Mouse (Mus musculus): ENCODE measurements around the gene Tmem50a.

The Tmem50a gene

DNA sequence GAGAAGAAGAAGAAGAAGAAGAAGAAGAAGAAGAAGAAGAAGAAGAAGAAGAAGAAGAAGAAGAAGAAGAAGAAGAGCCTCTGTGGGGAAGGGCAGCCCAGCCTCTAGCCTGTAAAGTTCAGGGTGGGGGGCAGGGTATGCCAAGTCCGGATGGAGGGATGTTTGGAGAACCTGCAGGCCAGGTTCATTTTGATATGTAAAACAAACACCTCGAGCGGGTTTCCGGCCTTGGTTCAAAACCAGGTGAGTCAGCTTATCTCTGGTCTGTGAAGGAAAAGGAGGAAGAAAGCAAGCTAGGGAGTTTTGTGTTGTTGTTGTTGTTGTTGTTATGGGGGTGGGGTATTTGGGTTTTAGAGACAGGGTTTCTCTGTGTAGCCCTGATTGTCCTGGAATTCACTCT lies 43.3 kb downstream of the Tmem50a start:
- no peak for DNase-seq

DNA sequence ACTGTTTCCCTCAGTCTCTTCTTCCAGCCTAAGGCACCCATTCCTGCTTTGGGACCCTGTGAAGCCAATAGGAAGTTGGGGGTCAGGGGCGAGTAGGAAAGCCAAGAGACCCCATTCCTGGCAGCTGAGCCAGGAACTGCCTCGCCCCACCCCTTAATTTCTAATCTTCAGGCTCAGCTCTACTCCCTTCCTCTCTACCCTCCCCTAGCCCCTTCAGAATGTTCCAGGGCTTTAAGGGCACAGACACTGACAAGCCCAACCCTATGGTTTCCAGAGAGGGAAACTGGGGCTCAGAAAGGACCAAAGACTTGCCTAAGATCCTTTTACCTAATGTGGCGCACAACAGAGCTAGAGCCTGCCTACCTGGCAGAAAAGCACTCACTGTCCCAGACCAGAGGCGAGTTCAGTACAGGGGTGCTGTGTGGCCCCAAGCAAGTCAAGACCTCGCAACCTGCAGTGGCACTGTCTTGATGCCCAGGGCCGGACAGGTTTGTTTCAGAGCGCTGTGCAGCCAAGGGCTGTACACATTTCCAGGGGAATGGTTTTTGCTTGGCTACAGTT lies 44.9 kb downstream of the Tmem50a start:
- DNase-seq, result no peak

DNA sequence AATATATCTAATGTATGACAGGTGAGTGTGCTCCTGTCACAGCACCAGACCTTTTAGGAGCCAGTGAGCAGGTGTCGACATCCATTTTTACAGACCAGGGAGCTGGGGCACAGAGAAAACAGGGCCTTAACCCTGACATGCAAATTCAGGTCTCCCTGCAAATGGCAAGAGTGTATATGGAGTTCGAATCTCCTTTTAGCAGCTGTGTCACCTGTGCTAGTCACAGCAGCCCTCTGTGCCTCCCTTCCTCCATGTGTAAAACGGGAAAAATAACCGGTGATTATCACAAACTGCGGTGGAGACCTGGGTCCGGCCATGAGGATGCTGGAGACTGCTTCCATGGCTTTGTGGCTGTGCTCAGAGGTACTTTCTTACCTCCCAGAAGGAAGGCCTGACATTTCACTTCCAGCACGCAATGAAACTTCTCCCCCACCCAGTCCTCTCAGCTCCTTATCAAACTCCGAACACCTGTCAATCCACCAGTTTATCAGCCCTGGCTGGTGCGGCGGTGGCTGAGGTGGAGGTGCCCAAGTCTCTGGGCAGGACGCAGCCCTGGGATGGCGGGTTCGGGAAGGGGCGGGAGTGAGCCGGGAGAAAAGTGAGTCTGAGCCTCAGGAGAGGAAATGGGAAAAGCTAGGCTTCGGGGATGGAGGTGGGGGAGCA lies 45.6 kb downstream of the Tmem50a start:
- DNase-seq, result no peak

DNA sequence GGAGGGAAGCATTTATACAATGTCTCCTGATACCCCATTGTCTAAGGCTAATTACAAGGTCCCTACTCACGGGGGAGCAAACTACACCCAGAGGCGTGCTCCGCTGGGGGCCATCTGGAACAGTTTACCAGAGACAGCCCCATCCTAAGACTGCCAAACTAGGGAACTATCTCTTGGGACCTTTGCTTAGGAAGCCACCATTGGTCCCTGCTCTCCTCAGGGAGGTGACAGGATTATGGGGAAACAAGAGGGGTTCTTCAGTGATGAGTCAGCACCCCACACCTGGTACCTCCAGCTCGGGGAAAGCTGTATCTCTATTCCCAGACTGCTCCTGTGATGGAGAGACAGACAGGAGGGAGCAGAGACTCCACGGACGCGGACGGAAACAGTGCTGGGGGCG lies 46.3 kb downstream of the Tmem50a start:
- no peak for DNase-seq

DNA sequence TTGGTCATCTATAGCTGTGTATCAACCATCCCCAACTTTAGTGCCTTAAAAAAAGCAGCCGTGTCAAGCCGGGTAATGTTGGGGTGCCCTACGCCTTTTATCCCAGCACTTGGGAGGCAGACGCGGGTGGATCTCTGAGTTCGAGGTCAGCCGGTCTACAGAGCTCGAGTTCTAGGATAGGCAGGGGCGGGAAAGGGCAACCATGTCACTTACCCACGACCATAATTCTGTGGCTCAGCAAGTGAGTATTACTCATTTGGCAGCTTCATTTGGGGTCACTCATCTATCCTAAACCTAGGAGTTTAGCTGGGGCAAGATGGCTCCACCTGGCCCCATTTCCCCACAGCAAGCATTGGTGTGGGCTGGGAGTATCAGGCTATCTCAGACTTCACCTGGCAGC lies 46.8 kb downstream of the Tmem50a start:
- DNase-seq, result no peak

DNA sequence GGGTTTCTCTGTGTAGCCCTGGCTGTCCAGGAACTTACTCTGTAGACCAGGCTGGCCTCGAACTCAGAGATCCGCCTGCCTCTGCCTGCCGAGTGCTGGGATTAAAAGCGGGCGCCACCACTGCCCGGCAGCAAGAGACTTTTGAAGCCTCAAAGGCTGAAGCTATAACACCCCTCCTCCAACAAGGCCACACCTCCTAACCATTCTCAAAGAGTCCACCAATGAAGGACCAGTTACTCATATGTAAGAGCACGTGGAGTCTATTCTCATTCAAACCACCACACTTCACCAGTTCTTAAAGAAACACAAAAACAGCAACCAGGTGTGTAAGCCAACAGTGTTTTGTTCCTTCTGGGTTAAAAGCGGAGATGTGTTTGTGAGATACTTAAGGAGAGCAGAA lies 47.2 kb downstream of the Tmem50a start:
- no peak for DNase-seq

DNA sequence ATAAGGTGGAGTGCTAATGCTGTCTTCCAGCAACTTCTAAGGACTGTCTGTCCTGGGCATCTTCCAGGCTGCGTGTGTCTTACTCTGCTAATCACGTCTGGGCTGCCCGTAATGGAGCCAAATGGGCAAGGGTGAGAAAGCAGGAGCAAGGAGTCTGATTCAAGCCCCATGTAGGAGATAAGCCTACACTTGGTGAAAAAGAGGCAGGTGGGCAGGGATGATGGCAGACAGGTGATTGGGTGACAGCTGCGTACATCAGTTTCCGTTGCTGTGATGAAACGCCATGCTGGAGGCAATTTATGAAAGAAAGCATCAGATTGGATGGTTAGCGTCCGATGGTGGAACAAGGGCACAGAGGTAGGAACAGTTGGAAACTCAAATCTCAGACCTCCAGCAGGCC lies 47.6 kb downstream of the Tmem50a start:
- DNase-seq, result no peak

DNA sequence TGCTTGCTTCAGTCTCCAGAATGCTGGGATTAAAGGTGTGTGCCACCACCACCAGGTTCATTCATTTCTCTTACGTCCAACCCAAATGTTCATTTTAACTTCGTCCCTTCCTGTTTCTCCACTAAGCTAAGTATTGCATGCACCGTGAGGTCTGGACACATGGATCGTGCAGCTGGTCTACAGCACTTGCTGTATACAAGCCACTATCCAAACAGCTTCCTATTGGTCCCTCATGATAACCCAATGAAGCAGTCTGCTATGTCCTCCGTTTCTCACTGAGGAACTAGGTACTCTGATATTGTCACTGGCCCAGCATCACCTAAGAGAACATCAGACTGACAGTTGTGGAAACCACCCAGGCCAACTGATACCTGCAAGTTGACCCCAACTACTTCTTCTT lies 49.0 kb downstream of the Tmem50a start:
- no peak for DNase-seq

DNA sequence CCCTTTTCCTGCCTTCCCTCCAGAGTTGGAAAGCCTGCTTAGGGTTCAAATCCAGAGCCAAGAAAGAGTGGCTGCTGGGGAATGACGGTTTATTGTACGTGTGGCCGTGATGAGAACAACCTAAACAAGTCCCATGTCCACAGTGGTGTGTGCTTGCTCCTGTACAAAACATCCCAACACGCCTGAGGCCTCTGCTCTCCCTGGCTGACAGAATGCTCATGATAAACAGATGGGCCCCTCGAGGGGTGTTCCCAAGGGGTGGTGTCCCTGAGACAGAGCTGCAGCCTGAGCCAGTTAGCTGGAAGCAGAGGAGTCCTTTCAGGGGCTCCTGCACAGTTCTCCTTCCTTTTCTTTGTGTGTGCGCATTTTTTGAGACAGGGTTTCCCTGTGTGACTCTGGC lies 49.5 kb downstream of the Tmem50a start:
- no peak for DNase-seq

DNA sequence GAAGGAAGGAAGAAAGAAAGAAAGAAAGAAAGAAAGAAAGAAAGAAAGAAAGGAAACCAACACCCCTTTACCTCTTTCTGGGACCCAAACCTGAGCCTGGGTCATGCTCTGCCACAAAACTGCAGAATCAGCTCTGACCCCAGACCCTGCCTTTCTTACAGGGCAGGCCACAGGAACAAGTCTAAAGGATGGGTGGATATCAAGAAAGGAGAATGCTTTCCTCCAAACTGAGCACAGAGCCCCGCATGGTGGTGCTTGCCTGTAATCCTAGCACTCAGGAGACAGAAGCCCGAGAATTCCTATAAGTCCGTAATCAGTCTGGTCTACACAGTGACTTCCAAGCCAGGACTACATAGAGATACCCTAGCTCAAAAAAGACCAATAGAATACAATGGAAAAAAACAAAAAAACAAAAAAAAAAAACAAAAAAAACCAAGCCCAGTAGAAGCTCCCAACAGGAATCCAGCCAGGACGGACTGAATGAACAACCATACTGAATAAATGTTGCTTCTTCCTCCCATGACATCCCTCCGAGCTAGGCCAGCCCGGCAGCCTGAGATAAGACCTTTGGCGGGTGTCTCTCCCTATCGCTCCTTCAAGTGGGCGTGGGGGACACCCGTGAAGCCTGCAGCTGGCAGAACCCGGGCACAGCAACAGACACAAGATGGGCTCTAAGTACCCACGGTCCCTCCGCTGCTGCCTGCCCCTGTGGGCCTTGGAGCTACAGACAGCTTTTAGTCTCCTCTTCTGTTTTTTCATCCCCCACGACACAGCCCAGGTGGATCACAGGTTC lies 50.7 kb downstream of the Tmem50a start, which contains the start of gene Rhd:
Gene Rhd, plus strand, starts transcription at position 600 of the 793 bp plus-strand sequence.
- DNase-seq, result no peak

DNA sequence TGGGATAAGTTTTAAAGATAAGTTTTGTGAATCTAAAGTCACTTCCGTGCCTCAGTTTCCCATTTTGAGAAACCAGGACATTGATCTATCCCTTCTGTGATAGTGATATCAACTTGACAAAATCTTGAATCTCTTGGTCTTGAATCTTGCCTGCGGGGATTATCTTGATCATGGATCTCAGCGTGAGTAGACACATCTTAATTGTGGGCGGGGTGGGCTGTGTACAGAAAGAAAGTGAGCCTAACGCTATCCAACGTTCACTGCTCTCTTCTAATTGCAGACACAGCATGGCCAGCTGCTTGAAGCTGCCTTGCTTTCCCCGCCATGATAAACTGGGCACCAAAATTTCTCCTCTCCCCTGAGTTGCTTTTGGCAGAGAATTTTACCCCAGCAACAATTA lies 51.8 kb downstream of the Tmem50a start:
- DNase-seq, result no peak

DNA sequence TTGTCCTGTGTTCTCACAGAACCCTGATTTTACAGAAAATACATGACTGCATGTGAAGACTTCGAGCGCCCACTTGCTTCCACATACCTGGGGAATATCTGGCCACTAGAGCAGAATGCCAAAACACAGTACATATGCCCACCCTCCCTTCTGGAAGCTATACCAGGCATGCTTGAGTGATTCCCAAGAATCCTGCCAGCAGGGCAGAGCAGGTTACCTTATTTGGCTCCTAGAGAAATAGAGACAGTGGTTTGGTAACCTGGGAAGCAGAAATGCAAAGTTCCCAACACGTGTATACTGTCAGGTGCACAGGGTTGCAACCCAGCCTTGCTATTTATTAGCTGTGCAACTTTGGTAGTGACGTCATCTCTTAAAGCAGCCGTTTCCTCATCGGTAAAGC lies 52.9 kb downstream of the Tmem50a start:
- DNase-seq, result peak; percentile 26 to 43

DNA sequence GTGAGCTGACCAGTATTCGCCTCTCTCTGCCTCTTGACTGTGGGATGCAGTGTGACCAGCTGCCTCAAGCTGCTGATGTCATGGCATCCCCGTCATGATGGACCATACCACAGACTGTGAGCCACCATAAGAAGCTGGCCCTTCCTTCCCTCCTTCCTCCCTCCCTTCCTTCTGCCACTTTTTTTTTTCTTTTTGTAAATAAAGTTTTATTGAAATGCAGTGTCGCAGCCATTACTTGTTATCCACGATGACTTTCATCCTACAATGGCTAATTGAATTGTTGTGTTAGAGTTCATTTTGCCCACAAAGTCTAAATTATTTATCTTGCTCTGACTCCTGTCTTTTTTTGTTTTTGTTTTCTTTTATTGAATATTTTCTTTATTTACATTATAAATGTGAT lies 56.3 kb downstream of the Tmem50a start:
- no peak for DNase-seq

DNA sequence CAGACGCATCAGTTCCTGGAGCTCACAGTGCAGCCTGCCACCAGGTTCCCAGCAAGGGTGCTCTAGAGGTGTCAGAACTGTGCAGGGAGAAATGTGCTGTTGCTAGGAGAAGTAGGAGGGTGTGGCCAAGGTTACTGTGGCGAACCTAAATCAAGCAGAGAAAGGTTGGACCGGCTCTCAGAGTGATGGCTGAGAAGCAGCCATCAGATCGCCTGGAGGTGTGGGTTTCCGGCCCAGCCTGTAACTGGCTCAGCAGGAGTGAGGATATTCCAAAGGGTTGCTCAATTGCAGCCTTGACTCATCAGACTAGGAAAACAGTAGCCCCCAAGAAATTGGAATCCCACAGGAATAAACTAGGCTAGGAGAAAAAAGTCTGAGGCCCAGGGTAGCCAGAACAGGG lies 58.3 kb downstream of the Tmem50a start:
- DNase-seq, result peak; percentile 22 to 26

DNA sequence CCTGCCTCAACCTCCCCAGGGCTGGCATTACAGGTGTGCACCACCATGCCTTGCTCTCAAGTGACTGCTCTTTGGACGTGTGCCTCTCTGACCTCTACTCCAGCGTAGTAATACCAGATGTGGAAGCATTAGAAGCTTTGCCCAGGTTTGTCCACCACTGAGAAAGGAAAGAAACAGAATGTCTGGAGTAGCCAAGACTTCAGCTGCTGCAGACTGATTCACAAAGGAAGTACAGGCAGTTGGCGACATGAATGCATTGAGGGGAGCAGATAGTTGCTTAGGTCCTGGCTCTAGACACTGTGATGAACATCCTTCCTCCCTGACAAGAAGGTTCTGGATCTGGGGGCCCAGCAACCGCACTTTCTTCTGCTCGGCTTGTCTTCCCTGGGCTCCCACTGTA lies 58.8 kb downstream of the Tmem50a start:
- no peak for DNase-seq

DNA sequence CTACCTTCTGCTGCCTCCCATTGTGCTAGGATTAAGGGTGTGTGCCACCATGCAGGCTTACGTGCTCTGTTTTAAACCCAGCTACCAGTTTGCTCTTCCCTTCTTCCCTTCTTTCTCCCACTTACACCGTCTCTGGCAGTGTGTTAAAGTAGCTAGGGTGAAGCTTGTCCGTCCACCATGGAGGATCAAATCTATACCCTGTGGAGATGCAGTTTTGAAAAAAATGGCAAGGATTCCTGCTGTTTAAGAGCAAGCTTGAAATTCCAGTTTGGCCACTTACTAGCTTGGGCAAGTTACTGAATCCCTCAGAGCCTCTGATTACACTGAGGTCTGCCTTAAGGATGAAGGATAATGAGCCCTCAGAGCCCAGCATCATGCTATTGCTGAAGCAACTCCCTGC lies 59.5 kb downstream of the Tmem50a start:
- DNase-seq, result no peak

DNA sequence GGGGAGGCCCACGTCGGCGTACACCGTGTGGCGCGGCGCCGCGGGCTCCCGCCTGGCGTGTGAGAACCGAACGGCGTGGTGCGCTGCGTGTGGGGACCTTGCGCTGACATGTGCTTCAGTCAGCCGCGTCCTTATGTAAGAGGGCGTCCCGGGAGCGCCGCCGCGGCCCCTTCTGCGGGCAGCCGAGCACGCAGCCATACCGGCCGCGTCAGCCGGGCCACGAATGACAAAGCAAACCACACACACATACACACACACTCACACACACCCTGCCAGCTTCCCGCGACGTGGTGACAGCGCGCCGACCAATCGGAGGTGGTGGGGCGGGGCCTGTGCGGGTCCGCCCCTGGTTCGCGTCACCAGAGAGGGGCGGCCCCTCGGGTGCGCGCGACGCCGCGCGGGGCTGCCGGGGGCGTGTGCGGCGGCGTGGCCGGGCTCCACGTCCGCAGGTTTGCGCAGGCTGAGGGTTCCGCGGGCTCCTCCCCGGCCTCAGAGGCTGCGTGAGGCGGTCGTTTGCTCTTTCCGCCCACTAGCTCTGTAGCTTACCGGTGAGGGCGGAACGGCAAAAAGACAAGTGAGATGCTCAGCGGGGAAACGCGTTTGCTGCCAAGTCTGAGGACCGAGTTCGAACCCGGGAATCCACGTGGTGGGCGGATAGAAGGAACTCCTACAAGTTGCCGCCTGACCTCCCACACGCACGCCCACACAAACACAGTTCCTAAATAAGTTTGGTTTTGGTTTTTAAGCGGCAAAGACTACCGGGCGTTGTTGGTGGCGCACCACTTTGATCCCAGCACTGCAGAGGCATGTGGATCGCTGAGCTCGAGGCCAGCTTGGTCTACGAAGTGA lies 61.0 kb downstream of the Tmem50a start:
- peak; percentile 92 to 97 for DNase-seq

DNA sequence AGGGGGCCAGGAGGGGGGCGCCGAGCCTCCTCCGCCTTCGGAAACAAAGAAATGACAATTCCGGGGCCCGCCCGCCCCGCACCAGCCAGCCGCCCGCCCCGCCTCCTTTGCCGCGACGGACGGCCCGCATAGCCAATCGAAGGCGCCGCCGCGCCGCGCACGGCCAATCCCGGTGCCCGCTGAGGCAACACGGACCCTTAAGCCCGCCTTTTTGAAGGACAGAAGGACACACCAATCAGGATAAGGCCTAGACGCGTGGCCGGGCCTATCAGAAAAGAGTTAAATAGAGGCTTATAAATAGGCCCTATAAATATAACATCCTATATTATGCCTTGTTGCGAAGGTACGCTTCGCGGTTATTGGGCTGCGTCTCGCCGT lies 61.6 kb downstream of the Tmem50a start, which contains the start of gene Maco1:
Gene Maco1, minus strand, starts transcription at position 87 of the 378 bp plus-strand sequence.
- peak; percentile 99 for DNase-seq

DNA sequence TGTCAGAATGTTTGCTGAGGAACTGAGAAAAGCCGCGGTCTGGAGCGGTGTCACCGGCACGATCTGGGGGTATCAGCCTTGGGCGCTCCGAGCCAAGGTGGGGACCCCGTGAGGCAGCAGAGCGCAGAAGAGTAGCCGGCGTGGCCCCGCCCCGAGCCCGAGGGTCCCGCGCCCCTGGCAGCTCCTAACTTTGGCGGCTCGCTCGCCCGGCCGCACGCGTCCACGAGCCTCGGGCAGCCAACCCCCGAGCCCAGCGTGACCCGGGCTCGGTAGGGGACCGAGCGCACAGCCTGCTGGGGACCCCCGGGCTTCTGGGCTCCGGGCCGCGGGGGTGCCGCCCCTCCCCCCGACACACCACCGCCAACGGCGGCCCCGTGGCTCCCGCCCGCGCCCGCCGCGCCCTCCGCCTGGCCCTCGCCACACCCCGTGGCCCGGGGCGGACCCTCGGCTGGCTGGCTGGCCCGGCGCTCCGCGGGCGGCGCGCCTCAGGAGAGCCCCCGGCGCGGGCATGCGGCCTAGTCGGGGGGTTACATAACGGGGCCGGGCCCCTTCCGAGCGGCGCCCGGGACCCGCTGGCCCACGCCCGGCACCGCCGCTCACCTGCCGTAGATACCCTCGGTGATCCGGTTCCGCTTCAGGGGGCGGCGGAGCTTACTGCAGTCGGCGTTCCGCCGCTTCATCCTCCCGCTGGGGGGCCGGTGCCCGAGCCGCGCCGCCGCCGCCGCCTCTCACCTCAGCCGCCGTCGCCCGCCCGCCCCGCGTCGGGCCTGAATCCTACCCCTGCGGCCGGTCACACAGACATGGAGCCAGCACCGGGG lies 62.2 kb downstream of the Tmem50a start:
- peak; percentile 31 to 70 for DNase-seq

DNA sequence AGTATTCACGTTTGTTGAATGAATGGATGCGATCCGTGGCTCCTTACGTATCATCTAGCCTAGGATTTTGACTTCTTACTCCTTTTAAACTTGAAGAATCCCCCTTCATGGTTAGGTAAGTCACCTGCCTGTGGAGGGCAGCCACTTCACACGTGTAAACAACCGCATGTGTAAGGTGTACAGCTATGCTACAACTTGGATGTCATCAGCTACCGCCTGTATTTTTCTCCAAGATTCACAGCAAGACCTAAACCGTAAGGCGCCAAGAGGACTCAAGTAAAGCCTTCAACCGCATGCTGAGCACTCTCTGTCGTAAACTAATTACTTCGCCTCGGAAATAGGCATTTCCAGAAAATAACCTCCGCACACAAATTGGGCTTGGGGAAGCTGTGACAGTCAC lies 62.9 kb downstream of the Tmem50a start:
- DNase-seq, result no peak

DNA sequence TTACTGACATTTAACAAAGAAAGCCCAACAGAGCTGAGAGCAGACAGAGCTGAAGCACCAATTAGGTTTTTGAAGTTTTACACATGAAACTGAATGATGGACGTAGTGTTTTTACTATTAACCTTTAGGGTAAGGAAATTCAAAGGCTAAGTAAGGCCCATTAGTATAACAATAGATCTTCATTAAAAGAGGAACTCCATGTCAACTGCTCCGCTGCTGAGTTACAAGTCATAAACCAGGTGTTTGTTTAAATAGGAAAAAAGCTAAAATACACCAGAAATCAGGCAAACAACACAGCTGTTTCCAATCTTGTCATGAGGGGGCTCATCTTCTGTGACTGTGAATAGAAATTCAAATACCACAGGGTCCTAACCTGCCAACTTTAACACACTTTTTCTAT lies 63.6 kb downstream of the Tmem50a start:
- no peak for DNase-seq

DNA sequence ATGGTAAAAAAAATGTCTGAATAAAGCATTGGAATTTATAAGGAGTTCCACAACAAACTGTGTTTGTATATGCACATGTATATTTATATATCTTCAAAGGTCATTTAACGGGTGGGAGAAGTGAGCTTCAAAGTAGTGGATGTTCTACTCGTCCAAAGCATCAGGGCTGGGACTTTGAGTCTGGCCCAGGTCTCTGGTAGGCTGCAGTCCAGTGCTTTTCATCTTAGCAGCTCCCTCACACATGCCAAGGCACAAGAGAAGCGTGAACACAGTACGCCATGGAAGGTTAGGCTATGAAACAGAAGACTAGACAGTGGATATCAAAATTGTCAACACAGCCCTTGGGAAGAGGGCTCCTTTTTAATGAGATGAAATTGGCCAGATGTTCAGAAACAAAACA lies 64.3 kb downstream of the Tmem50a start:
- peak in 1 of 2 experiments; percentile 23 for DNase-seq

Data from kidney, postnatal 36 days (tissue).